Mouse (Mus musculus): ENCODE data around the gene Rnls.

GRCm38 (mm10) chr19:33227004-33227403 is 165.1 kb downstream of the Rnls start:
- TF ChIP-seq POLR2A (IDR thresholded peaks at IDR 0.05; ENCODE audit: control insufficient read depth, low read depth, low read length) (no peak), CTCF (IDR thresholded peaks at IDR 0.05; ENCODE audit: control insufficient read depth, insufficient read depth, insufficient replicate concordance, low read depth, low read length) (peak; percentile 31; the same call in 1 of the 2 replicates)

Measured in testis, adult 2 months (tissue).